Mouse (Mus musculus) neural tube, embryonic 13.5 days (tissue): ENCODE measurements around the gene Mfsd5. TPM values are rescaled to one million over a fixed set of nuclear protein-coding genes. Genes with fewer than 3 reads are reported as not detected.

Experiments
- ATAC-seq: fragments of 200-750 bp; cut with Nextera tagmentation; 2 replicates; pipeline ENCODE4 v1.8.0; 2017; ENCODE audit warnings: low read depth, mild to moderate bottlenecking, moderate TSS enrichment, moderate library complexity
- H3K27ac ChIP-seq: fragments of 300-500 bp; sonication (generic); replicated peaks from 2 replicates; pipeline ENCODE4 v1.5.1; 2015; ENCODE audit warnings: moderate library complexity, mild to moderate bottlenecking, inconsistent platforms
- H3K27me3 ChIP-seq: fragments of 300-500 bp; sonication (generic); 2 replicates; pipeline ENCODE4 v1.6.1; 2015; ENCODE audit warnings: mild to moderate bottlenecking, inconsistent platforms
- H3K36me3 ChIP-seq: fragments of 300-500 bp; sonication (generic); 2 replicates; pipeline ENCODE4 v1.6.1; 2015; ENCODE audit warnings: mild to moderate bottlenecking, inconsistent platforms
- H3K4me1 ChIP-seq: fragments of 300-500 bp; sonication (generic); replicated peaks from 2 replicates; pipeline ENCODE4 v1.6.1; 2015; ENCODE audit warnings: inconsistent platforms
- H3K4me2 ChIP-seq: fragments of 300-500 bp; sonication (generic); 2 replicates; pipeline ENCODE4 v1.6.1; 2015; ENCODE audit warnings: inconsistent platforms, mild to moderate bottlenecking, moderate library complexity
- H3K4me3 ChIP-seq: fragments of 300-500 bp; sonication (generic); 2 replicates; pipeline ENCODE4 v1.5.1; 2015; ENCODE audit warnings: mild to moderate bottlenecking, inconsistent platforms
- H3K9ac ChIP-seq: fragments of 300-500 bp; sonication (generic); 2 replicates; pipeline ENCODE4 v1.6.1; 2015; ENCODE audit warnings: moderate library complexity, mild to moderate bottlenecking, inconsistent platforms
- H3K9me3 ChIP-seq: fragments of 300-500 bp; sonication (generic); 2 replicates; pipeline ENCODE4 v1.6.1; 2016; ENCODE audit warnings: inconsistent platforms
- WGBS: fragments of 180-500 bp; shearing (Covaris S2); methylation state at CpG from one replicate; pipeline ENCODE4 v1.1.7; 2015; 5-methylcytosine and 5-hydroxymethylcytosine counted together
- polyA plus RNA-seq: library from polyadenylated mRNA; unstranded; fragments of >200 nt; fragmentation: Nextera tagmentation; extraction: Ambion mirVana; gene quantifications from 2 replicates; pipeline ENCODE4 v1.2.1, GENCODE M21; 2015

Gene Mfsd5
- polyA plus RNA-seq, 1 experiment from 2014 or later, result 52.0 TPM

DNA sequence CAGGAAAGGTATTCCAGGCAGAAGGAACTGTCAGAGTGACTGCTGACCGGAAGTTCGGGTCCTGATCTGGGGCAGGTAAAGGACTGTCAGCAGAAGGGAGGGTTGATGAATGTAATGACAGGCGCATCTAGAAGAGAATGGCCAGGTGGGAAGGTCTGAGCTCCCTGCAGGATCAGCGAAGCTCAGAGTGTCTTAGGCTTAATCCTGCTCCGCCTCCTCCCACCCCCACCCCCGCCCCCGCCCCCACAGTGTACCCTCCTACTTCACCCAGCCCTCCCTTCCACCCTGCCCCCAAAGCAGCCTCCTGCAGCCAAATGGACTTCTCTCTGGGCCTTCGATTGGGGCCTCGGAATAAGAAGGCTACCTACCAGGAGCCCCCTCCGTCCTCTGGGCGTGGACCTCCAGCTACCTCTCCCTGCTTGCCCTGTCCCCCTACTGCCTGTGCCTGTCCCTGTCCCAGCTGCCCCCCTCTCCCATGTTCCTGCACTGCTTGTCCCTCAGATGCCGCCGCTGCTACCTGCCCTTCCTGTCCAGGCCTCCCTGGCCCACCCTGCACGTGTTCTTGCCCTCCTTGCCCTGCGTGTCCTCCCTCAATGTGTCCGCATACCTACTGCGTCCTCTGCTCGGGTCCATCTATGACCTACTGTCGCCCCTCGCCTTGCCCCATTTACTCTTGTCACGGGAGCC, 8.8 kb upstream of the Mfsd5 start, which contains the start of gene Gm9918:
TSS of gene Gm9918 (plus strand) at position 290 of the 687 bp plus-strand sequence.
- ATAC-seq, result no peak
- Histone ChIP-seq H3K4me1 (peaks cover 9% of the 10 kb centered on the region; the same call in 1 of the 2 replicates), H3K9ac (0 out of 2 replicates have a peak within 1 kb of the TSS, but pooled peaks have one; percentile 38), H3K4me2 (peak within 1 kb of the TSS; percentile 32), H3K9me3 (no peaks in the 10 kb centered on the region), H3K27ac (no peak within 1 kb of the TSS), H3K4me3 (peak within 1 kb of the TSS; percentile 12; the same call in 1 of the 2 replicates), H3K36me3 (no peaks in the 10 kb centered on the region), H3K27me3 (peaks cover 22% of the 10 kb centered on the region; the same call in 1 of the 2 replicates)
- 13% methylated on average over 21 of the region's 21 CpGs for WGBS

- H3K4me3 ChIP-seq, result no peak overlapping the region
- peaks cover 9% of the 10 kb centered on the region; the same call in 1 of the 2 replicates for H3K4me1 ChIP-seq
- H3K27me3 ChIP-seq, result peaks cover 22% of the 10 kb centered on the region; the same call in 1 of the 2 replicates
- no peak overlapping the region for H3K4me2 ChIP-seq
- no peak overlapping the region for H3K27ac ChIP-seq
- 32% methylated on average over 3 of the region's 3 CpGs for WGBS
- H3K9ac ChIP-seq, result no peak overlapping the region
- no peaks in the 10 kb centered on the region for H3K36me3 ChIP-seq
- ATAC-seq, result no peak
- H3K9me3 ChIP-seq, result no peaks in the 10 kb centered on the region
These were observed 7.8 kb upstream of the Mfsd5 start for GRCm38 (mm10) chr15:102271441-102271840.

- no peak overlapping the region for H3K27ac ChIP-seq
- H3K4me2 ChIP-seq, result no peak overlapping the region
- H3K4me3 ChIP-seq, result no peak overlapping the region
- 74% methylated on average over 6 of the region's 6 CpGs for WGBS
- ATAC-seq, result no peak
- H3K4me1 ChIP-seq, result peaks cover 15% of the 10 kb centered on the region
- H3K9ac ChIP-seq, result no peak overlapping the region
- peaks cover 22% of the 10 kb centered on the region; the same call in 1 of the 2 replicates for H3K27me3 ChIP-seq
- no peaks in the 10 kb centered on the region for H3K36me3 ChIP-seq
- H3K9me3 ChIP-seq, result no peaks in the 10 kb centered on the region
These were observed 5.1 kb upstream of the Mfsd5 start for GRCm38 (mm10) chr15:102273982-102274716.

DNA sequence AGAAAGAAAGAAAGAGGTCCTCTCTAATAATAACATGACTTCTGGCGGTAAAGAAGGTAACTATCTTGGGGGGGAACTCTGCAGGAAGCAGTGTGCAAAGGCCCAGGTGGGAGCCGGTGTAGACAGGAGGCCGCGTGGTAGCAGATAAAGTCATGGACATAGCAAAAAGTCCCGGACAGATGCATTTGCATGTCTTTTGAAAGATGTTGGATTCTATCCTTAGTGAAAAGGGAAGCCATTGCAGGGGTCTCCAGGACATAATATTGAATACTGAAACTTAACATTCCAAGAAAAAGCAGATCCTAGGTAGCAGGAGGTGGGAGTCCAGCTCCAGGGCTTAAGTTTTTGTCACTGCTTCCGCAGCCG, 545 bp upstream of the Mfsd5 start:
- peaks cover 21% of the 10 kb centered on the region for H3K4me1 ChIP-seq
- peak overlapping the region; percentile 86 for H3K9ac ChIP-seq
- H3K4me3 ChIP-seq, result peak overlapping the region; percentile 91
- peaks cover 24% of the 10 kb centered on the region for H3K36me3 ChIP-seq
- WGBS, result 36% methylated on average over 7 of the region's 7 CpGs
- H3K27me3 ChIP-seq, result no peaks in the 10 kb centered on the region
- peak overlapping the region; percentile 96 for H3K4me2 ChIP-seq
- no peaks in the 10 kb centered on the region for H3K9me3 ChIP-seq
- ATAC-seq, result peak; percentile 11
- H3K27ac ChIP-seq, result peak overlapping the region; percentile 90

GRCm38 (mm10) chr15:102279783-102280520, 698 bp downstream of the Mfsd5 start:
- Histone ChIP-seq H3K4me1 (peaks cover 21% of the 10 kb centered on the region), H3K9ac (peak overlapping the region; percentile 86), H3K4me3 (peak overlapping the region; percentile 91), H3K27ac (peak overlapping the region; percentile 90), H3K36me3 (peaks cover 24% of the 10 kb centered on the region), H3K9me3 (no peaks in the 10 kb centered on the region), H3K4me2 (peak overlapping the region; percentile 96), H3K27me3 (no peaks in the 10 kb centered on the region)
- ATAC-seq, result peak; percentile 62
- WGBS, result 30% methylated on average over 13 of the region's 13 CpGs

DNA sequence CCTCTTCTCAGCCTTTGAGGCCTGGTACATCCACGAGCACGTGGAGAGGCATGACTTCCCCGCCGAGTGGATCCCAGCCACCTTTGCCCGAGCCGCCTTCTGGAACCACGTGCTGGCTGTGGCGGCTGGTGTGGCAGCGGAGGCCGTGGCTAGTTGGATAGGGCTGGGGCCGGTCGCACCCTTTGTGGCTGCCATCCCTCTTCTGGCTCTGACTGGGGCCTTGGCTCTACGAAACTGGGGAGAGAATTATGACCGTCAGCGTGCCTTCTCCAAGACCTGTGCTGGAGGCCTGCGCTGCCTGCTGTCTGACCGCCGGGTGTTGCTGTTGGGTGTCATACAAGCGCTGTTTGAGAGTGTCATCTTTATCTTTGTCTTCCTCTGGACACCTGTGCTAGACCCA, 1.4 kb downstream of the Mfsd5 start:
- H3K4me3 ChIP-seq, result peak overlapping the region; percentile 91; the same call in 1 of the 2 replicates
- no peaks in the 10 kb centered on the region for H3K27me3 ChIP-seq
- no peaks in the 10 kb centered on the region for H3K9me3 ChIP-seq
- ATAC-seq, result no peak
- H3K27ac ChIP-seq, result no peak overlapping the region
- H3K4me2 ChIP-seq, result peak overlapping the region; percentile 96
- peaks cover 21% of the 10 kb centered on the region for H3K4me1 ChIP-seq
- peaks cover 24% of the 10 kb centered on the region for H3K36me3 ChIP-seq
- WGBS, result 93% methylated on average over 19 of the region's 19 CpGs
- H3K9ac ChIP-seq, result peak overlapping the region; percentile 86; the same call in 1 of the 2 replicates

DNA sequence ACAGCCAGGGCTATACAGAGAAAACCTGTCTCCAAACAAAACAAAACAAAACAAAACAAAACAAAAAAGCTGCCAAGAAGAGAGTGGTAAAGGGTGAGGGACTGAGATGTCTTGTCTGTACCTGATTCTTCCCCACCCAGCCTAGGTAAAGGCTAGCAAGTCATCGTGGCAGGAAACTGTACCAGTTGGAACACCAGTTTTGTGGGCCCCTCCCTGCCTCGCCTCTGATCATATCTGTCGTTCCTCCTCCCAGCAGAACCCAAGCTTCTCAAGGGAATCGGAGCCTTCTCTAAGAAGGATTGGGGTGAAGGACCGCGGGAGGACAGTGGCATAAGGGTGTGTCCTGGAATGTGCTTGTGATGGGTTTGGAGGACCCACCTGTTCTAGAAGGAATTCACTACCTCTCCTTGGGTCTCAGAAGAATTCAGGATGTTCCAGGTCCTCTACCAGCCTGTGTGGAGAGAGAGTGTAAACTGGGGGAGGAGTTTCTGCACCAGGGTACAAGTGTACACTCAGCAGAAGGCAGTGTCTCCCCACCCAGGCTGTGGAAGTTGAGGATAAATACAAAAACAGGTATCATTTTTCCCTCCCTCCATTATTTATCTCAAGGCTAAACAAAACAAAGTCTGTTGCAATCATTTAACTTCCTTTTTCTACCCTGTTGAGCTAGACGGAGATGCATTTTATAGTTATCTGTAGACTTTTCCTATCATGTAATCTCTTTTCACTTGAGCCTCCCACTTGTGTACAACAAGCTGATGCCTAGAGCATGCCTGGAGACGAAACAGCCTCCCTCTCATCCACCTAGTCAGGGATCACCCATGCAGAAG, 3.4 kb downstream of the Mfsd5 start:
- no peak overlapping the region for H3K4me2 ChIP-seq
- H3K27ac ChIP-seq, result no peak overlapping the region
- H3K4me1 ChIP-seq, result peaks cover 21% of the 10 kb centered on the region
- H3K4me3 ChIP-seq, result no peak overlapping the region
- no peaks in the 10 kb centered on the region for H3K27me3 ChIP-seq
- peaks cover 24% of the 10 kb centered on the region for H3K36me3 ChIP-seq
- H3K9ac ChIP-seq, result no peak overlapping the region
- no peak for ATAC-seq
- H3K9me3 ChIP-seq, result no peaks in the 10 kb centered on the region
- WGBS, result 91% methylated on average over 8 of the region's 8 CpGs

GRCm38 (mm10) chr15:102283648-102284047, 4.4 kb downstream of the Mfsd5 start:
- Histone ChIP-seq H3K9ac (no peak overlapping the region), H3K4me2 (no peak overlapping the region), H3K4me1 (peaks cover 19% of the 10 kb centered on the region), H3K36me3 (peaks cover 24% of the 10 kb centered on the region), H3K4me3 (no peak overlapping the region), H3K27ac (no peak overlapping the region), H3K27me3 (no peaks in the 10 kb centered on the region), H3K9me3 (no peaks in the 10 kb centered on the region)
- 83% methylated on average over 3 of the region's 3 CpGs for WGBS
- no peak for ATAC-seq

GRCm38 (mm10) chr15:102287395-102287794, 8.1 kb downstream of the Mfsd5 start:
- Histone ChIP-seq H3K4me3 (no peak overlapping the region), H3K36me3 (peaks cover 7% of the 10 kb centered on the region), H3K4me2 (no peak overlapping the region), H3K4me1 (no peaks in the 10 kb centered on the region), H3K9me3 (no peaks in the 10 kb centered on the region), H3K27me3 (no peaks in the 10 kb centered on the region), H3K9ac (no peak overlapping the region), H3K27ac (no peak overlapping the region)
- ATAC-seq, result no peak

DNA sequence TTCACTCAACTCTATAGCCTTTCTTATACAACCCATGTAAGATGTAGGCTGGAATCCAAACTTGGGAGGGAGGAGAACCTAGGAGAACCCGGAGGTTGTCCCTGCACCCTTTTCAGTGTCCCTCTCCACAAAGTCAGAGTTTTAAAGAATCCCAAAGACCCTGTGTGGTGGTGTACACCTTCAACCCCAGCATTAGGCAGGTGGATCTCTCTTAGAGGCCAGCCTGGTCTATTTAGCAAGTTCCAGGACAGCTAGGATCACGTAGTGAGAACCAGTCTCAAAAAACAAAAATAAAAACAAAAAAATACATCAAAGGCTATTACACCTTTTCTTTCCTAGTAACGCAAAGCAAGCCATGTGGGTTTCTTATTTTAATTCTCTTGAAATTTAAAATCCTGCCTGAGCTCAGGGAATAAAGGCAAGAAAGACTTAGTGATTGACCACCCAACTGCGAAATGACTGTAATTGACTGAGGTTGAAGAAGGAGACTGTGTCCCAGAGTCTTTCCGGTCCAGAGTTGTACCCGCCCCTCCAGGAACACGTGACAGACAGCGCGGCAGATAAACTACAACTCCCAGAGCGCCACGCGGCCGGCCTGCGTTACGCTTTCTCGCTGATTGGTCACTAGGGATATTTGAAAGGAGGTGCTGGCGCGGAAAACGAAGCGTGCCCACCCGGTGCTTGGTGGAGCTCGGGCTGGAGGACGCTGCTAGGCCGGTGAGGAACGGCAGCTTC, 16.5 kb downstream of the Mfsd5 start, which contains the start of gene Espl1:
TSS of gene Espl1 (plus strand) at position 634 of the 735 bp plus-strand sequence.
- peak; percentile 99 for ATAC-seq
- Histone ChIP-seq H3K4me1 (peaks cover 9% of the 10 kb centered on the region), H3K4me2 (peak within 1 kb of the TSS; percentile 75), H3K27ac (peak within 1 kb of the TSS; percentile 52), H3K9ac (peak within 1 kb of the TSS; percentile 44), H3K9me3 (no peaks in the 10 kb centered on the region), H3K4me3 (peak within 1 kb of the TSS; percentile 47), H3K36me3 (0 out of 2 replicates have a peak, but pooled peaks cover 16% of the 10 kb centered on the region), H3K27me3 (no peaks in the 10 kb centered on the region)
- 7% methylated on average over 25 of the region's 25 CpGs for WGBS
